ENCODE assay signal across 17 mouse cellular contexts in the genomic region with DNA sequence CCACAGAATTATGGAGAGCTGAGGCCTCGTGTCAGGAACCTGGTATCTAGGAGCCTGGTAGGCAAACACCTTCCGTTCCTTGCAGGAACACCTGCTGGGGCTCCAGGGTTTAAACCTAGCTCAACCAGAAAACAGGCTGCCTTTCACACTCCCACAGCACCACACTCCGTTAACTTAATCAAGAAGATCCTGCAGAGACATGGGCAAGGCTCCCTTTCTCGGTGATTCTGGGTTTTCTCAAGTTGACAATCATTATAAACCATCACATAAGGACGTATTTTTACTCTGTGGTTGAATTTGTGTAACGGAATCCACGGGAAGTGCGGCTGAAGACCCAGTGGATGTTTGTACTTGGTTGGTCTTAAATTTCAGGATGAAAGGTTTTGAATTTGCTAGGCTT.
"Had no signal": no experiment of that assay in that cellular context is flagged by ENCODE, and none has a peak within 500 bp of the region (broad histone marks: within the 10 kb centered on the region; RNA-seq: fewer than 3 reads in every experiment).

No protein-coding gene starts in this region.

- H3K4me1 ChIP-seq: limb, embryonic 12.5 days; limb, embryonic 15.5 days; midbrain, embryonic 13.5 days had no signal

- H3K9me3 ChIP-seq: limb, embryonic 12.5 days; limb, embryonic 15.5 days; midbrain, embryonic 13.5 days had no signal

- H3K27me3 ChIP-seq: limb, embryonic 12.5 days; limb, embryonic 15.5 days; midbrain, embryonic 13.5 days had no signal

- H3K27ac ChIP-seq: limb, embryonic 12.5 days; limb, embryonic 15.5 days; liver, embryonic 14.5 days; macrophage; midbrain, embryonic 13.5 days had no signal

- DNase-seq: kidney, adult 9 months; kidney, postnatal 14 days; kidney, postnatal 4 days; left cerebral cortex, postnatal 4 days; liver, postnatal 0 days; lung, embryonic 14.5 days; thymus, adult 2 months; thymus, postnatal 14 days; thymus, postnatal 4 days had no signal

- ATAC-seq: liver, postnatal 0 days; lung, postnatal 0 days; midbrain, embryonic 13.5 days; midbrain, embryonic 16.5 days had no signal

- H3K9ac ChIP-seq: limb, embryonic 12.5 days; limb, embryonic 15.5 days; liver, embryonic 14.5 days; liver, postnatal 0 days; lung, embryonic 14.5 days; midbrain, embryonic 13.5 days had no signal

- H3K36me3 ChIP-seq: limb, embryonic 12.5 days; limb, embryonic 15.5 days; midbrain, embryonic 13.5 days had no signal

- H3K4me3 ChIP-seq: limb, embryonic 12.5 days; limb, embryonic 15.5 days; midbrain, embryonic 13.5 days had no signal

- H3K4me2 ChIP-seq: limb, embryonic 12.5 days; limb, embryonic 15.5 days; liver, embryonic 11.5 days; lung, embryonic 14.5 days; midbrain, embryonic 13.5 days had no signal
